Mouse (Mus musculus): ENCODE data around the gene Ccdc14.

GRCm38 (mm10) chr16:34643511-34644259, 46.7 kb upstream of the Ccdc14 start:
- TF ChIP-seq CTCF (IDR thresholded peaks at IDR 0.05; ENCODE audit: low read depth, low read length) (no peak), POLR2A (IDR thresholded peaks at IDR 0.05; ENCODE audit: extremely low read depth, insufficient read depth, low read length) (no peak)

All from liver, adult 2 months (tissue).